Mouse (Mus musculus): ENCODE measurements around the gene Pnkd. TPM values are rescaled to one million over a fixed set of nuclear protein-coding genes. Genes with fewer than 3 reads are reported as not detected.
"Not testable (repeated sequence)": the region's sequence is repeated elsewhere in the genome, so short reads cannot be mapped to it uniquely, and the experiment has no call there.

Pnkd gene
- polyA plus RNA-seq, 1 experiment from 2014 or later: 169 TPM

DNA sequence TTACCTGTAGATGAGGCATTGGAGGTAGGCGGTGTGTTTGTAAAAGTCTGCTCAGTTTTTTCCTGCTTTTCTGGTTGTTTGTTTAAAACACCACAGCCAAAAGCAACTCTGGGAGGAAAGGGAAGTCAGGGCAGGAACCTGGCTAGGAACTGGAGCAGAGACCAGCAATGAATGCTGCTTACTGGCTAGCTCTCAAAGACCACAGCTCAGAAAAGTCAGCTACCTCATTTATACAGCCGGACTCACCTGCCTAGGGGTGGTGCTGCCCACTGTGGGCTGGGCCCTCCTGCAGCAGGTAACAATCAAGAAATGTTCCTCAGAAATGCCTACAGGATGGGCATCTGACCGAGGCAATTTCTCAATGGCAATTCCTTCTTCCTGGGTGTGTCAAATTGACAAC lies 30.1 kb downstream of the Pnkd start:
- no peak for ATAC-seq (replicated peaks; ENCODE audit: low FRiP score, low read depth)
- no peak for DNase-seq (ENCODE audit: low spot score)
- 84% methylated on average over 3 of the region's 3 CpGs for WGBS
- TF ChIP-seq CTCF (IDR thresholded peaks at IDR 0.05; ENCODE audit: low read depth): no peak
- Histone ChIP-seq H3K36me3 (ENCODE audit: insufficient read depth, low read length) (no peaks in the 10 kb centered on the region), H3K27me3 (ENCODE audit: insufficient read depth, low read length) (no peaks in the 10 kb centered on the region), H3K27ac (no peak overlapping the region), H3K9me3 (replicated peaks; ENCODE audit: low read length) (no peaks in the 10 kb centered on the region), H3K9ac (ENCODE audit: low read depth, low read length) (no peak overlapping the region), H3K4me1 (replicated peaks; ENCODE audit: insufficient read depth, low read length) (no peaks in the 10 kb centered on the region), H3K4me2 (ENCODE audit: low read length) (no peak overlapping the region), H3K4me3 (replicated peaks; ENCODE audit: low read depth, low read length) (no peak overlapping the region)

DNA sequence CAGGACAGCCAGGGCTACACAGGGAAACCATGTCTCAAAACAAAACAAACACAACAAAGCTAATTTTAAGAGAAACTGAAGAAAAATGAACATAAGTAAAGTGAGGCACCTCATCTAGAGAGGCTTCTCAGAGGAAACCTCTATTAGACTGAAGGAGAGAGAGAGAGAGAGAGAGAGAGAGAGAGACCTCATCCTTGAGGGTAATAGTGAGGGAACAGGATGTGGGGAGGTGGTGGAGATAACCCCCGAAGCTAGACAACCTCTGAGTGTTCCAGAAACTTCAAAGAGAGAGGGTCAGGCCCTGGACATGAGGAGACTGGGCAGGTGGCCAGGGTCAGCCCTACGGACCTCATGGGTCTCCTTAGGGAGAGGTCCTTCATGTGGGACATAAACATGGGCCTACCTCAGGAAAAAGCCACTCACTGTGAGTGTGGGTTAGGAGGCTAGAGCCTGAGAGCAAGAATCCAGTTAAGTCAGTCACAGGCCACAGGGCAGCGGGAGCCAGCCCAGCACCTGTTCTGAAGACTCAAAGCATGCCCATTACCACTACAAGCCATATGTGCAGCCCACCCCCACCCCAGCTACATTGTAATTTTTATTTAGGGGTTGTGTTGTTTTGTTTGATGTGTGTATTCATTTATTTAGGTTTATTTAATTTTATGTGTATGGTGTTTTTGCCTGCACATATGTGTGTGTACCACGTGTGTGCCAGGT lies 31.5 kb downstream of the Pnkd start:
- Histone ChIP-seq H3K27me3 (ENCODE audit: insufficient read depth, low read length) (no peaks in the 10 kb centered on the region), H3K4me1 (replicated peaks; ENCODE audit: insufficient read depth, low read length) (no peaks in the 10 kb centered on the region), H3K4me3 (replicated peaks; ENCODE audit: low read depth, low read length) (no peak overlapping the region), H3K27ac (no peak overlapping the region), H3K4me2 (ENCODE audit: low read length) (no peak overlapping the region), H3K36me3 (ENCODE audit: insufficient read depth, low read length) (no peaks in the 10 kb centered on the region), H3K9ac (ENCODE audit: low read depth, low read length) (no peak overlapping the region), H3K9me3 (replicated peaks; ENCODE audit: low read length) (no peaks in the 10 kb centered on the region)
- WGBS: 68% methylated on average over 4 of the region's 4 CpGs
- ATAC-seq (replicated peaks; ENCODE audit: low FRiP score, low read depth) (no peak), DNase-seq (ENCODE audit: low spot score) (no peak)
- no peak for TF ChIP-seq CTCF (IDR thresholded peaks at IDR 0.05; ENCODE audit: low read depth)

GRCm38 (mm10) chr1:74318711-74319110 lies 34.0 kb downstream of the Pnkd start:
- DNase-seq (ENCODE audit: low spot score): no peak

DNA sequence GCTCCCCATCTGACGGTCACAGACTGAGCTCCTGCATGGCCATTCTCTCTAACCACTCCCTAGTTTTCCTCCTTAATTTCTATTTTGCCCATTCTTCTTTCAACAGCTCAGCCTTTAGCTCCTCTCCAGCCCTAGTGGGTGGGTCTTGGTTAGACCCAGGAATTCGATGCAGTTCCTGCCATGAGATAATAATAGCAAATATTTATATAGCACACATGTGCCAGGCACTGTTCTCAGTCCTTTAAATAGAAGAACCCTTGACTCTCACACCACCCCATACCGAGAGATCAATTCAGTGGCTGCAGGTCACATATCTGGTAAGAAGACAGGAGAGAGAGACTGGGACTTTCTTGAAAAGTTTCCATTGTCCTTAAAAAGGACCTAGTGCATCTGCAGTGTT lies 36.7 kb downstream of the Pnkd start:
- H3K9ac ChIP-seq (ENCODE audit: low read depth, low read length): no peak overlapping the region
- H3K4me2 ChIP-seq (ENCODE audit: low read length): no peak overlapping the region
- H3K36me3 ChIP-seq (ENCODE audit: insufficient read depth, low read length): no peaks in the 10 kb centered on the region
- ATAC-seq (replicated peaks; ENCODE audit: low FRiP score, low read depth) (no peak), DNase-seq (ENCODE audit: low spot score) (no peak)
- H3K9me3 ChIP-seq (replicated peaks; ENCODE audit: low read length): no peaks in the 10 kb centered on the region
- no peaks in the 10 kb centered on the region for H3K27me3 ChIP-seq (ENCODE audit: insufficient read depth, low read length)
- H3K4me1 ChIP-seq (replicated peaks; ENCODE audit: insufficient read depth, low read length): no peaks in the 10 kb centered on the region
- no peak overlapping the region for H3K27ac ChIP-seq
- H3K4me3 ChIP-seq (replicated peaks; ENCODE audit: low read depth, low read length): no peak overlapping the region
- TF ChIP-seq CTCF (IDR thresholded peaks at IDR 0.05; ENCODE audit: low read depth): no peak
- WGBS: 78% methylated on average over 3 of the region's 3 CpGs

More at GRCm38 (mm10) chr1:74318711-74319110, 34.0 kb downstream of the Pnkd start:
- no peak overlapping the region for H3K27ac ChIP-seq
- no peaks in the 10 kb centered on the region for H3K9me3 ChIP-seq (replicated peaks; ENCODE audit: low read length)
- H3K4me2 ChIP-seq (ENCODE audit: low read length): no peak overlapping the region
- 88% methylated on average over 3 of the region's 3 CpGs for WGBS
- no peak for TF ChIP-seq CTCF (IDR thresholded peaks at IDR 0.05; ENCODE audit: low read depth)
- no peak overlapping the region for H3K4me3 ChIP-seq (replicated peaks; ENCODE audit: low read depth, low read length)
- H3K27me3 ChIP-seq (ENCODE audit: insufficient read depth, low read length): no peaks in the 10 kb centered on the region
- ATAC-seq (replicated peaks; ENCODE audit: low FRiP score, low read depth): no peak
- H3K9ac ChIP-seq (ENCODE audit: low read depth, low read length): no peak overlapping the region
- H3K4me1 ChIP-seq (replicated peaks; ENCODE audit: insufficient read depth, low read length): no peaks in the 10 kb centered on the region
- no peaks in the 10 kb centered on the region for H3K36me3 ChIP-seq (ENCODE audit: insufficient read depth, low read length)

DNA sequence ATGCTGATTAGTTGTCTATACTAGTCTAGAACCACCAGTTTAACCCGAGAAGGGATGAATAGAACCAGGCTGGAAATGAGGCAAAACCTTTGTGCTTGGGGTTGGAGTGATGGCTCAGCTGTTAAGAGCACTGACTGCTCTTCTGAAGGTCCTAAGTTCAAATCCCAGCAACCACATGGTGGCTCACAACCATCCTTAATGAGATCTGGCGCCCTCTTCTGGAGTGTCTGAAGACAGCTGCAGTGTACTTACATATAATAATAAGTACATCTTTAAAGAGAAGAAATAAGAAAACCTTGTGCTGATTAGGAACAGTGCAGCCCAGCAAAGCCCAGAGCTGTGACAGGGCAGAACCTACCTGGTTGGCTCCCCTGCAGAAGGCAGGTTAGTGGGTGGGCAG lies 42.2 kb downstream of the Pnkd start:
- not testable (repeated sequence) for H3K27ac ChIP-seq; H3K36me3 ChIP-seq (ENCODE audit: insufficient read depth, low read length); ATAC-seq (replicated peaks; ENCODE audit: low FRiP score, low read depth); H3K4me2 ChIP-seq (ENCODE audit: low read length); H3K9me3 ChIP-seq (replicated peaks; ENCODE audit: low read length); H3K4me3 ChIP-seq (replicated peaks; ENCODE audit: low read depth, low read length); H3K27me3 ChIP-seq (ENCODE audit: insufficient read depth, low read length); H3K9ac ChIP-seq (ENCODE audit: low read depth, low read length); DNase-seq (ENCODE audit: low spot score)
- peak; percentile 47 for TF ChIP-seq CTCF (IDR thresholded peaks at IDR 0.05; ENCODE audit: low read depth)
- H3K4me1 ChIP-seq (replicated peaks; ENCODE audit: insufficient read depth, low read length): peaks cover 14% of the 10 kb centered on the region
- 90% methylated on average over 2 of the region's 2 CpGs for WGBS

GRCm38 (mm10) chr1:74329899-74330431 lies 45.2 kb downstream of the Pnkd start:
- DNase-seq (ENCODE audit: low spot score): peak; percentile 18
- Histone ChIP-seq H3K27me3 (ENCODE audit: insufficient read depth, low read length) (no peaks in the 10 kb centered on the region), H3K4me2 (ENCODE audit: low read length) (no peak overlapping the region), H3K9me3 (replicated peaks; ENCODE audit: low read length) (no peaks in the 10 kb centered on the region), H3K27ac (peak overlapping the region; percentile 70; the same call in 1 of the 2 replicates), H3K36me3 (ENCODE audit: insufficient read depth, low read length) (no peaks in the 10 kb centered on the region), H3K4me1 (replicated peaks; ENCODE audit: insufficient read depth, low read length) (peaks cover 18% of the 10 kb centered on the region), H3K4me3 (replicated peaks; ENCODE audit: low read depth, low read length) (no peak overlapping the region), H3K9ac (ENCODE audit: low read depth, low read length) (no peak overlapping the region)
- no peak for TF ChIP-seq CTCF (IDR thresholded peaks at IDR 0.05; ENCODE audit: low read depth)
- ATAC-seq (replicated peaks; ENCODE audit: low FRiP score, low read depth): no peak
- WGBS: 64% methylated on average over 7 of the region's 7 CpGs

All from kidney, postnatal 0 days (tissue).